Mouse (Mus musculus) layer of hippocampus, adult 9-10 months (tissue): ENCODE results near the gene Ppp1r18.

Source experiments
- DNase-seq: peaks from one replicate; pipeline ENCODE4 v3.0.0; 2022; ENCODE audit warnings: low spot score

The Ppp1r18 gene

GRCm38 (mm10) chr17:35914975-35915374, 49.6 kb downstream of the Ppp1r18 start:
- DNase-seq: no peak

- no peak for DNase-seq
Observed at GRCm38 (mm10) chr17:35915538-35916296, 50.3 kb downstream of the Ppp1r18 start.

- DNase-seq: peak; percentile 99
Observed at GRCm38 (mm10) chr17:35916297-35917142, 51.1 kb downstream of the Ppp1r18 start, which contains the start of the genes Mrps18b and Ppp1r10. Gene Mrps18b (minus strand): TSS chr17:35916389. Gene Ppp1r10 (plus strand): TSS chr17:35916434.

- no peak for DNase-seq
Observed at GRCm38 (mm10) chr17:35917143-35917462, 51.7 kb downstream of the Ppp1r18 start.

GRCm38 (mm10) chr17:35917463-35918251, 52.3 kb downstream of the Ppp1r18 start:
- DNase-seq: peak; percentile 55

- peak; percentile 51 for DNase-seq
Observed at GRCm38 (mm10) chr17:35918276-35919059, 53.1 kb downstream of the Ppp1r18 start.

GRCm38 (mm10) chr17:35919060-35919715, 53.8 kb downstream of the Ppp1r18 start:
- DNase-seq: peak; percentile 87

GRCm38 (mm10) chr17:35919864-35920301, 54.5 kb downstream of the Ppp1r18 start:
- no peak for DNase-seq

GRCm38 (mm10) chr17:35920384-35920783, 55.0 kb downstream of the Ppp1r18 start:
- no peak for DNase-seq

GRCm38 (mm10) chr17:35920862-35921562, 55.6 kb downstream of the Ppp1r18 start:
- no peak for DNase-seq

- DNase-seq: no peak
Observed at GRCm38 (mm10) chr17:35921710-35922109, 56.3 kb downstream of the Ppp1r18 start.

GRCm38 (mm10) chr17:35922566-35922965, 57.2 kb downstream of the Ppp1r18 start:
- no peak for DNase-seq

- no peak for DNase-seq
Observed at GRCm38 (mm10) chr17:35923281-35923680, 57.9 kb downstream of the Ppp1r18 start.
